Mouse (Mus musculus) MEL (cell line): ENCODE data around the gene Mpig6b. TPM values are rescaled to one million over a fixed set of nuclear protein-coding genes. Genes with fewer than 3 reads are reported as not detected.

Source experiments
- DNase-seq: peaks from one replicate; pipeline ENCODE4 v3.0.0; 2011; ENCODE audit warnings: low read depth, low spot score
- H3K27ac ChIP-seq: 2 replicates; pipeline ENCODE4 v1.5.1; 2012; ENCODE audit warnings: low read depth, mild to moderate bottlenecking, control low read depth, low read length, moderate library complexity; ENCODE audit not compliant: control insufficient read depth
- H3K27me3 ChIP-seq, 2 experiments: fragments of 150-350 bp in 1 of 2; sonication (generic) in 1 of 2; 2 replicates each; pipeline ENCODE4 v1.6.1; 2012; ENCODE audit warnings: low read length in 2 of 2, mild to moderate bottlenecking in 2 of 2, improper control_type of control experiment in 1 of 2, moderate library complexity in 1 of 2; ENCODE audit not compliant: insufficient read depth in 2 of 2, control insufficient read depth in 1 of 2
- H3K36me3 ChIP-seq, 2 experiments: 2 replicates each; pipeline ENCODE4 v1.6.1; 2012 to 2014; ENCODE audit warnings: low read length in 2 of 2, improper control_type of control experiment in 1 of 2, inconsistent platforms in 1 of 2, mild to moderate bottlenecking in 1 of 2; ENCODE audit not compliant: insufficient read depth in 2 of 2, control insufficient read depth in 1 of 2
- H3K4me1 ChIP-seq, 2 experiments: fragments of 150-350 bp in 1 of 2; sonication (generic) in 1 of 2; 2 replicates each; pipeline ENCODE4 v1.6.1; 2012; ENCODE audit warnings: low read length in 2 of 2, improper control_type of control experiment in 1 of 2, mild to moderate bottlenecking in 1 of 2; ENCODE audit not compliant: insufficient read depth in 2 of 2, control insufficient read depth in 1 of 2
- H3K4me3 ChIP-seq, 2 experiments: fragments of 150-350 bp in 1 of 2; sonication (generic) in 1 of 2; 2 replicates each; pipeline ENCODE4 v1.5.1; 2012; ENCODE audit warnings: low read depth in 2 of 2, low read length in 2 of 2, mild to moderate bottlenecking in 2 of 2, moderate library complexity in 2 of 2, control low read depth in 1 of 2, improper control_type of control experiment in 1 of 2; ENCODE audit not compliant: control insufficient read depth in 1 of 2, insufficient read depth in 1 of 2
- H3K79me2 ChIP-seq: 2 replicates; pipeline ENCODE4 v1.6.1; 2012; ENCODE audit warnings: mild to moderate bottlenecking, low read length, moderate library complexity; ENCODE audit not compliant: control insufficient read depth, poor library complexity, insufficient read depth
- H3K9ac ChIP-seq: 2 replicates; pipeline ENCODE4 v1.6.1; 2012; ENCODE audit warnings: low read depth, mild to moderate bottlenecking, control low read depth, low read length, moderate library complexity; ENCODE audit not compliant: control insufficient read depth, poor library complexity, severe bottlenecking
- H3K9me3 ChIP-seq: fragments of 150-350 bp; sonication (generic); replicated peaks from 2 replicates; pipeline ENCODE4 v1.6.1; 2012; ENCODE audit warnings: mild to moderate bottlenecking, low read length, improper control_type of control experiment, moderate library complexity; ENCODE audit not compliant: insufficient read depth
- CHD1 ChIP-seq: IDR thresholded peaks from 2 replicates; pipeline ENCODE4 v1.6.1; 2012; ENCODE audit warnings: low read depth, mild to moderate bottlenecking, inconsistent platforms, low read length, improper control_type of control experiment
- CHD2 ChIP-seq: IDR thresholded peaks from 2 replicates; pipeline ENCODE4 v1.6.1; 2011; ENCODE audit warnings: low read length, improper control_type of control experiment
- CTCF ChIP-seq, 3 experiments: IDR thresholded peaks in 2 of 3; conservative IDR thresholded peaks in 1 of 3; 2 replicates each; pipeline ENCODE4 v1.5.1; 2011 to 2012; ENCODE audit warnings: low read length in 3 of 3, low read depth in 2 of 3, mild to moderate bottlenecking in 2 of 3, improper control_type of control experiment in 1 of 3, inconsistent platforms in 1 of 3, mixed read lengths in 1 of 3, moderate library complexity in 1 of 3; ENCODE audit not compliant: control insufficient read depth in 1 of 3, insufficient read depth in 1 of 3, poor library complexity in 1 of 3, severe bottlenecking in 1 of 3
- ELF1 ChIP-seq: IDR thresholded peaks from 2 replicates; pipeline ENCODE4 v1.6.1; 2014; ENCODE audit warnings: low read depth, mild to moderate bottlenecking, inconsistent platforms, low read length, improper control_type of control experiment, moderate library complexity
- EP300 ChIP-seq, 2 experiments: IDR thresholded peaks; 2 replicates each; pipeline ENCODE4 v1.6.1; 2011; ENCODE audit warnings: improper control_type of control experiment in 2 of 2, low read length in 2 of 2, low read depth in 1 of 2, mild to moderate bottlenecking in 1 of 2
- ETS1 ChIP-seq: IDR thresholded peaks from 2 replicates; pipeline ENCODE4 v1.6.1; 2012; ENCODE audit warnings: low read depth, mild to moderate bottlenecking, inconsistent platforms, low read length, improper control_type of control experiment, moderate library complexity
- KAT2A ChIP-seq: conservative IDR thresholded peaks from 2 replicates; pipeline ENCODE4 v1.6.1; 2012; ENCODE audit warnings: low read depth, low read length, improper control_type of control experiment, inconsistent platforms
- MAX ChIP-seq: IDR thresholded peaks from 2 replicates; pipeline ENCODE4 v1.6.1; 2011; ENCODE audit warnings: low read length, improper control_type of control experiment
- MYC ChIP-seq: IDR thresholded peaks from 2 replicates; pipeline ENCODE4 v1.6.1; 2011; ENCODE audit warnings: low read depth, mild to moderate bottlenecking, low read length, improper control_type of control experiment, moderate library complexity
- NELFE ChIP-seq: IDR thresholded peaks from 2 replicates; pipeline ENCODE4 v1.6.1; 2011; ENCODE audit warnings: low read depth, low read length, improper control_type of control experiment
- POLR2A ChIP-seq, 2 experiments: IDR thresholded peaks; 2 replicates each; pipeline ENCODE4 v1.6.1; 2011 to 2012; ENCODE audit warnings: low read length in 2 of 2, mild to moderate bottlenecking in 2 of 2, control low read depth in 1 of 2, improper control_type of control experiment in 1 of 2, low read depth in 1 of 2, moderate library complexity in 1 of 2; ENCODE audit not compliant: control insufficient read depth in 1 of 2, insufficient read depth in 1 of 2, poor library complexity in 1 of 2
- POLR2AphosphoS2 ChIP-seq: IDR thresholded peaks from 2 replicates; pipeline ENCODE4 v1.6.1; 2011; ENCODE audit warnings: low read length, improper control_type of control experiment
- POLR2AphosphoS5 ChIP-seq: IDR thresholded peaks from 2 replicates; pipeline ENCODE4 v1.6.1; 2012; ENCODE audit warnings: low read depth, borderline replicate concordance, mild to moderate bottlenecking, inconsistent platforms, low read length, moderate library complexity, mixed read lengths
- SMC3 ChIP-seq: IDR thresholded peaks from 2 replicates; pipeline ENCODE4 v1.6.1; 2011; ENCODE audit warnings: low read depth, low read length, improper control_type of control experiment
- USF1 ChIP-seq: IDR thresholded peaks from 2 replicates; pipeline ENCODE4 v1.6.1; 2014; ENCODE audit warnings: low read depth, mild to moderate bottlenecking, inconsistent platforms, low read length, improper control_type of control experiment, moderate library complexity
- ZKSCAN1 ChIP-seq: IDR thresholded peaks from 2 replicates; pipeline ENCODE4 v1.6.1; 2012; ENCODE audit warnings: low read depth, mild to moderate bottlenecking, inconsistent platforms, low read length, improper control_type of control experiment, moderate library complexity
- ZNF384 ChIP-seq: IDR thresholded peaks from 2 replicates; pipeline ENCODE4 v1.6.1; 2012; ENCODE audit warnings: low read depth, mild to moderate bottlenecking, inconsistent platforms, low read length, improper control_type of control experiment
- polyA plus RNA-seq, 2 experiments: library from polyadenylated mRNA; stranded (reverse) in 1 of 2; unstranded in 1 of 2; fragments of >175 nt in 1 of 2; fragments of >200 nt in 1 of 2; gene quantifications; 2 replicates each; pipeline versions ENCODE4 v1.2.1 to v1.2.4; 2012; ENCODE audit warnings: low replicate concordance in 2 of 2, low read depth in 1 of 2; ENCODE audit not compliant: insufficient read length in 2 of 2, insufficient read depth in 1 of 2, missing spikeins in 1 of 2
- total RNA-seq: library from RNA; depleted of rRNA; stranded (reverse); fragments of 300-350 nt; gene quantifications from 2 replicates; pipeline ENCODE4 v1.2.3, GENCODE M21; 2012

Gene Mpig6b
- total and polyA plus RNA-seq, 3 experiments = not detected

- Histone ChIP-seq H3K79me2 (peaks cover 39% of the 10 kb centered on the region), H3K9ac (peak overlapping the region; percentile 77), H3K27ac (peak overlapping the region; percentile 96), H3K27me3 (no peaks in the 10 kb centered on the region), H3K4me3 (peak overlapping the region; percentile 54 to 66), H3K9me3 (no peaks in the 10 kb centered on the region), H3K4me1 (peaks cover 17 to 58% of the 10 kb centered on the region in 2 experiments; a peak in 3 of 4 replicates), H3K36me3 (peaks cover 0 to 47% of the 10 kb centered on the region in 2 experiments; a peak in 2 of 4 replicates)
- DNase-seq = peak; percentile 57
- TF ChIP-seq USF1 (peak; percentile 6), POLR2A (IDR thresholded peaks at IDR 0.05; ENCODE audit: control insufficient read depth in 1 of 2, insufficient read depth in 1 of 2, low read depth in 1 of 2, low read length in 2 of 2, poor library complexity in 1 of 2) (peak in 1 of 2 experiments; percentile 27; a peak in 1 of 4 replicates), CTCF (IDR thresholded peaks at IDR 0.05 in 2 of 3, conservative IDR thresholded peaks at IDR 0.05 in 1 of 3; ENCODE audit: control insufficient read depth in 1 of 3, insufficient read depth in 1 of 3, low read depth in 2 of 3, low read length in 3 of 3, poor library complexity in 1 of 3, severe bottlenecking in 1 of 3) (peak in 1 of 3 experiments; percentile 5; a peak in 1 of 6 replicates), MAX (peak; percentile 32; the same call in 1 of the 2 replicates), EP300 (IDR thresholded peaks at IDR 0.05; ENCODE audit: low read depth in 1 of 2, low read length in 2 of 2) (peak in 1 of 2 experiments; percentile 36; a peak in 3 of 4 replicates), NELFE (no peak; the same call in 1 of the 2 replicates), POLR2AphosphoS5 (no peak), POLR2AphosphoS2 (0 out of 2 replicates have a peak, but pooled peaks have one; percentile 13), ETS1 (peak; percentile 8; the same call in 1 of the 2 replicates)
These were observed 42.8 kb downstream of the Mpig6b start for GRCm38 (mm10) chr17:35023221-35023620.

GRCm38 (mm10) chr17:35022541-35023060 lies 43.4 kb downstream of the Mpig6b start:
- H3K27me3 ChIP-seq = no peaks in the 10 kb centered on the region
- TF ChIP-seq POLR2AphosphoS5 = no peak
- TF ChIP-seq POLR2A (IDR thresholded peaks at IDR 0.05; ENCODE audit: control insufficient read depth in 1 of 2, insufficient read depth in 1 of 2, low read depth in 1 of 2, low read length in 2 of 2, poor library complexity in 1 of 2) = peak in 1 of 2 experiments; percentile 33; a peak in 1 of 4 replicates
- no peak for TF ChIP-seq KAT2A
- TF ChIP-seq ZNF384 = no peak
- no peak for TF ChIP-seq ZKSCAN1
- no peak for TF ChIP-seq SMC3
- no peak for TF ChIP-seq CHD2
- TF ChIP-seq ETS1 = no peak
- no peak for TF ChIP-seq ELF1
- TF ChIP-seq CHD1 = peak; percentile 54
- 0 out of 2 replicates have a peak, but pooled peaks have one; percentile 10 for TF ChIP-seq MYC
- H3K4me3 ChIP-seq = peak overlapping the region; percentile 54 to 66
- DNase-seq = peak; percentile 58
- no peaks in the 10 kb centered on the region for H3K9me3 ChIP-seq
- peak overlapping the region; percentile 77 for H3K9ac ChIP-seq
- peaks cover 0 to 42% of the 10 kb centered on the region in 2 experiments; a peak in 2 of 4 replicates for H3K36me3 ChIP-seq
- H3K27ac ChIP-seq = peak overlapping the region; percentile 96
- H3K79me2 ChIP-seq = peaks cover 38% of the 10 kb centered on the region
- peaks cover 14 to 54% of the 10 kb centered on the region in 2 experiments; a peak in 3 of 4 replicates for H3K4me1 ChIP-seq
